Mouse (Mus musculus): ENCODE measurements around the gene Mvp. TPM values are rescaled to one million over a fixed set of nuclear protein-coding genes. Genes with fewer than 3 reads are reported as not detected.
A peak's percentile ranks its signal among the peaks of the same experiment; 100 is the strongest.

Mvp gene
- polyA plus RNA-seq, 1 experiment, result 4.3 TPM

GRCm38 (mm10) chr7:126984667-126985444 is 29.6 kb downstream of the Mvp start:
- no peak for DNase-seq (ENCODE audit: low read depth)

DNA sequence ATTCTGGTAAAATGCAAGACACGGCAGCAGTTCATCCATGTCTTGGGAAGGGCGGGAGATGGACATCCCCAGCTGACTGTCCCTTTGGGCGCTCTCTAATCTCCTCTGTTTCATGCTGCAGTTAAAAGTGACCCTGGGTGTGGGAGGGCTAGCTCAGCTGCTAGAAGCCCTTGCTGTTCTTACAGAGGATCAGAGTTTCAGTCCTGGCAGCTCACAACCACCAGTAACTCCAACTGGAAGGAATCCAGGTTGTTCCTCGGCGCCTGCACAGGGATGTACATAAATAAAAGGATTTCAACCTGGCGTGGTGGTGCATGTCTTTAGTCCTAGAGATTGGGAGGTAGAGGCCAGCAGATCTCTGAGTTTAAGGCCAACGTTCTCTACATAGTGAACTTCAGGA is 31.3 kb downstream of the Mvp start:
- no peak for DNase-seq (ENCODE audit: low read depth)
- TF ChIP-seq CTCF (IDR thresholded peaks at IDR 0.05; ENCODE audit: borderline replicate concordance, extremely low read depth, insufficient read depth, insufficient read length), result no peak
- no peak for TF ChIP-seq POLR2A (IDR thresholded peaks at IDR 0.05; ENCODE audit: borderline replicate concordance, extremely low read depth, insufficient read depth, insufficient read length, poor library complexity, severe bottlenecking)

More at GRCm38 (mm10) chr7:126984667-126985444, 29.6 kb downstream of the Mvp start:
- TF ChIP-seq POLR2A (IDR thresholded peaks at IDR 0.05; ENCODE audit: borderline replicate concordance, extremely low read depth, insufficient read depth, insufficient read length, poor library complexity, severe bottlenecking) (no peak), CTCF (IDR thresholded peaks at IDR 0.05; ENCODE audit: borderline replicate concordance, extremely low read depth, insufficient read depth, insufficient read length) (no peak)

DNA sequence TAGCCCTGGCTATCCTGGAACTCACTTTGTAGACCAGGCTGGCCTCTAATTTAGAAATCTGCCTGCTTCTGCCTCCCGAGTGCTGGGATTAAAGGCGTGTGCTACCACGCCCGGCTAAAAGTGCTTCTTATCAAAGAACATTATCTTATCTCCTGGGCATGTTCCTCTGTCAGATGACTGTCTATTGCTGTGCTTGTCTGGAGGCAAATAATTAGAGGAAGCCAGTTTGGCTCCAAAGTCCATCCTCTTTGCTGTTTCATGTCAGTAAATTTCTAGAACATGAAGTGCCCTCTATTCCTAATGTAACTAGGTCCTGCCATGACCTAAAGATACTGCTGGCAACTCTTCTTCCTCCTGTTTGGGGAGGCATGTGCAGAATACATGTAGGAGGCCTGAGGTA is 32.4 kb downstream of the Mvp start:
- TF ChIP-seq CTCF (IDR thresholded peaks at IDR 0.05; ENCODE audit: borderline replicate concordance, extremely low read depth, insufficient read depth, insufficient read length) (no peak), POLR2A (IDR thresholded peaks at IDR 0.05; ENCODE audit: borderline replicate concordance, extremely low read depth, insufficient read depth, insufficient read length, poor library complexity, severe bottlenecking) (no peak)
- DNase-seq (ENCODE audit: low read depth), result no peak

DNA sequence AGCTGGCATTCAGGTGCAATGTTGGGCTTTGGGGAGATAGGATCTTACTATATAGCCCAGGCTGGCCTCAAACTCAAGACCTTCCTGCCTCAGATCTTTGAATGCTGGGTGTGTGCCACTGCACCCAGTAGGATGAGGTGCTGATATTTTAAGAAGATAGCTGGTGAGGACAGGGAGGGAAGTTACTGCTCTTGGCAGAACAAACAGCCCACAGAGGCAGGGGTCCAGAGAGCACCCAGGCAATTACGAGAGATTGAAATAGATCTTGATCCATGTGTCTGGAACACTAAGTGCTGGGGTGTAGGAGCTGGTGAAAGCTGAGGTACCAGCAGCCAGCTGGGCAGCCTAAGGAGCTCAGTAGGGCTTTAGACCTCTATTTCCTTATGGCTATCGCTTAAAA is 32.8 kb downstream of the Mvp start:
- no peak for DNase-seq (ENCODE audit: low read depth)
- no peak for TF ChIP-seq CTCF (IDR thresholded peaks at IDR 0.05; ENCODE audit: borderline replicate concordance, extremely low read depth, insufficient read depth, insufficient read length)
- TF ChIP-seq POLR2A (IDR thresholded peaks at IDR 0.05; ENCODE audit: borderline replicate concordance, extremely low read depth, insufficient read depth, insufficient read length, poor library complexity, severe bottlenecking), result no peak

DNA sequence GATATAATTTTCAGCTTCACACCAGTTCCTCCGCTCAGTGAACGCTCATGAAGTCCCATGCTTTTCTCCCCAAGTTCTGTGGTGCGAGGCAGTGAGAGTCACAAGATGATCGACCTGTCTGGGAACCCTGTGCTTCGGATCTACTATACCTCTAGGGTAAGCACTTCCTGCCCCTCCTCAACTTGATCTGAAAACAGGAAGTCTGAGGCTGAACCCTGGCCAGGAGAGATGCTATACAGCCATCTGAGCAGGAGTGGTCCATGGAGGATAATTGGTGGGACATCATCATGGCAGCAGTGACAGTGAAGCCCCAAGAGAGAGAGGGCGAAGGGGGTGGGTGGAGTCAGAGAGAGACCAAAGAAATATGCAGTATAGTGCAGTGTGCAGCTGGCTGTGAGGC is 35.6 kb downstream of the Mvp start:
- DNase-seq (ENCODE audit: low read depth), result no peak
- TF ChIP-seq CTCF (IDR thresholded peaks at IDR 0.05; ENCODE audit: borderline replicate concordance, extremely low read depth, insufficient read depth, insufficient read length) (no peak), POLR2A (IDR thresholded peaks at IDR 0.05; ENCODE audit: borderline replicate concordance, extremely low read depth, insufficient read depth, insufficient read length, poor library complexity, severe bottlenecking) (no peak)

DNA sequence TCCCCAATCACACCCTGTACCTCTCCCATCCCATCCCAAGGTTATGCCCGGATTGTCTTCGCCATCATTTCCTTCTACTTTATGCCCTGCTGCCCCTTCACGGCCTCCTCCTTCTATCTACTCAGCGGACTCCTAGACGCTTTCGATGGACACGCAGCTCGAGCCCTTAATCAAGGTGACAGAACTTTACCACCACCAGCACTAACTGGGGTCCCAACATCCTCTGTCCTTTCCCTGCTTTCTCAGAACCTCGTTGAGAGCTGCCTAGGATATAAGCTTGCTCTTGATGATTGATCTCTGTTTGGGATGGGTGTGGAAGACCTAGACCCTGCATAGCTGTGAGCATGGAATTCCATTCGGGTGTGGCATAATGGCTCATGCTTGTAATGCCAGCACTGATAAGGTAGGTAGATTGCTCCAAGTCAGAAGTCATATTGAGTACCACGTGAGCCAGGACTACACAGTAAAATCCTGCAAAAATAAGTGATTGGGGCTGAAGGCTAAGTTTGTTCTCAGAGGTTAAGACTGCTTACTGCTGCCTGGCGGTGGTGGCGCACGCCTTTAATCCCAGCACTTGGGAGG is 37.5 kb downstream of the Mvp start:
- TF ChIP-seq CTCF (IDR thresholded peaks at IDR 0.05; ENCODE audit: borderline replicate concordance, extremely low read depth, insufficient read depth, insufficient read length) (no peak), POLR2A (IDR thresholded peaks at IDR 0.05; ENCODE audit: borderline replicate concordance, extremely low read depth, insufficient read depth, insufficient read length, poor library complexity, severe bottlenecking) (no peak)
- DNase-seq (ENCODE audit: low read depth), result no peak

DNA sequence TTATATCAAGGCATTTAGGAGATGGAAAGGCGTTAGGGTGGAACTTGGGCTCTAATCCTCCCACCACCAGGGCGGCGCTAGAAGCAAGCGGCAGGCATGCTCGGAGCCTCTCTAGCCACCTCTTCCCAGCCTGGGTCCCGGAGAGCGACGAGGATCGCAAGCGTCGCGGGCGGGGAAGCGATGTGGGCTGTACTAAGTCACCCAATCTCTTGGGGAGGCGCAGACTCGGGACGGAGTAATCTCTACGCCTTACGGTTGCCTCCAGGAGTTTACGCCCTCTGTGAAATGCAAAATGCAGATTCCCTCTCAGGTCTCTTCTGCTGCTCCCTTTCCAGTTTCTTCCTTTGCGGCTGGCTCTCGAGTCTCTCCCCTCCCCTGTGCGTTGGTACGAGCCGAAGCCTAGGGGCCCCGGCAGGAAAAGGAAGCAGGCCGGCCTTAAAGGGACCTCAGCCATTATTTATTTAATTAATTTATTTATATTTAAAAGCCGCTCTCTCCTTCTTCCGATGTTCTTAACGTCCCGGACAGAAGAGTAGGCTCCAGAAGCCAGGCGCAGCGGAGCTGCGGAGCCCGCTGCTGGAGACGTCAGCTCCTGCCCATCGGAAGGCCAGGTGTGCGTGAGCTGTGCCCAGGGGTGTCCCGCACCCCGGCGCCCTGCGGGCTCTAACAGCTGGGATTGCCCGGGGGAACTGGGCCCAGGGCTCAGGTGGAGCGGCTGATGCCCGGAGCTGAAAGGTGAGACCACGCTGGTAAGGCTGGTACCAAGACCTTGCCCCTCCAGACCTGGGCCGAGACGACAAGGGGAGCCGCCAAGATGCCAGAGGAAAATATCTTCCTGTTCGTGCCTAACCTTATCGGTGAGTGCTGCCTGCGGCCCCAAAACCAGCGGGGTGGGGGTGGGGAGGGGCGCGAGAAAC is 38.2 kb downstream of the Mvp start, which contains the start of gene Cdiptos:
Gene Cdiptos, minus strand, starts transcription at position 149 of the 917 bp plus-strand sequence.
- TF ChIP-seq POLR2A (IDR thresholded peaks at IDR 0.05; ENCODE audit: borderline replicate concordance, extremely low read depth, insufficient read depth, insufficient read length, poor library complexity, severe bottlenecking) (no peak), CTCF (IDR thresholded peaks at IDR 0.05; ENCODE audit: borderline replicate concordance, extremely low read depth, insufficient read depth, insufficient read length) (peak; percentile 98)

DNA sequence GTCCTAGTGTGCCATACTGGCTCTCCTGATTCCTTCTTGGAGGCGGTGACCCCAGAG is 38.7 kb downstream of the Mvp start, which contains the start of gene Cdipt:
Gene Cdipt, plus strand, starts transcription at position 22 of the 57 bp plus-strand sequence.
- TF ChIP-seq CTCF (IDR thresholded peaks at IDR 0.05; ENCODE audit: borderline replicate concordance, extremely low read depth, insufficient read depth, insufficient read length), result no peak
- no peak for TF ChIP-seq POLR2A (IDR thresholded peaks at IDR 0.05; ENCODE audit: borderline replicate concordance, extremely low read depth, insufficient read depth, insufficient read length, poor library complexity, severe bottlenecking)
- DNase-seq (ENCODE audit: low read depth), result no peak

More for the DNA sequence above, 38.2 kb downstream of the Mvp start, which contains the start of gene Cdiptos:
- peak; percentile 99 for DNase-seq (ENCODE audit: low read depth)

GRCm38 (mm10) chr7:126975493-126975892 is 38.9 kb downstream of the Mvp start:
- no peak for TF ChIP-seq CTCF (IDR thresholded peaks at IDR 0.05; ENCODE audit: borderline replicate concordance, extremely low read depth, insufficient read depth, insufficient read length)
- TF ChIP-seq POLR2A (IDR thresholded peaks at IDR 0.05; ENCODE audit: borderline replicate concordance, extremely low read depth, insufficient read depth, insufficient read length, poor library complexity, severe bottlenecking), result no peak
- peak; percentile 2 for DNase-seq (ENCODE audit: low read depth)

DNA sequence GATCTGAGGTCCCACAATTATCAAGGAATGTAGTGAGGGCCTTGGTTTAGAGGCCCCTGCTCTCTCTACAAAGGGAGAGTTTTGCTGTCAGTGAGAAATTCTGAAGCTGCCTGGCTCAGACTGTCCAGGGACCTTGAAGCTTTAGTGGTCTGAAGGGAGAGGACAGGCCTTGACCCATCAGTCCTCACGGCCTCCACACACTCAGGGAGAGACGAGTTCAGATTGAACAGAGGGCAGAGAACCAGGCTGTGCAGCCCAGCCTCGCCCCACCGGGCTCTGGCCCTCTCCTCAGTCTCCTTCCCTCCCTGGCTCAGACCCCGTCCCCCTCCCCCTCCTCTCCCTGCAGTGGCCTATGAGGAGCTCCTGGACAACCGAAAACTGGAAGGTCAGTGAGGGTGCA is 47.1 kb downstream of the Mvp start:
- DNase-seq (ENCODE audit: low read depth), result no peak
- TF ChIP-seq CTCF (IDR thresholded peaks at IDR 0.05; ENCODE audit: borderline replicate concordance, extremely low read depth, insufficient read depth, insufficient read length) (no peak), POLR2A (IDR thresholded peaks at IDR 0.05; ENCODE audit: borderline replicate concordance, extremely low read depth, insufficient read depth, insufficient read length, poor library complexity, severe bottlenecking) (no peak)

GRCm38 (mm10) chr7:126965568-126965967 is 48.9 kb downstream of the Mvp start:
- TF ChIP-seq CTCF (IDR thresholded peaks at IDR 0.05; ENCODE audit: borderline replicate concordance, extremely low read depth, insufficient read depth, insufficient read length), result no peak
- no peak for TF ChIP-seq POLR2A (IDR thresholded peaks at IDR 0.05; ENCODE audit: borderline replicate concordance, extremely low read depth, insufficient read depth, insufficient read length, poor library complexity, severe bottlenecking)
- no peak for DNase-seq (ENCODE audit: low read depth)
